Mouse (Mus musculus): ENCODE measurements at regions not wholly inside any gene's neighbourhood (a gene's known extent, or its start where the extent isn't known, plus 50 kb on each side); places are given as distances from the start of the nearest gene placed in this dataset.

DNA sequence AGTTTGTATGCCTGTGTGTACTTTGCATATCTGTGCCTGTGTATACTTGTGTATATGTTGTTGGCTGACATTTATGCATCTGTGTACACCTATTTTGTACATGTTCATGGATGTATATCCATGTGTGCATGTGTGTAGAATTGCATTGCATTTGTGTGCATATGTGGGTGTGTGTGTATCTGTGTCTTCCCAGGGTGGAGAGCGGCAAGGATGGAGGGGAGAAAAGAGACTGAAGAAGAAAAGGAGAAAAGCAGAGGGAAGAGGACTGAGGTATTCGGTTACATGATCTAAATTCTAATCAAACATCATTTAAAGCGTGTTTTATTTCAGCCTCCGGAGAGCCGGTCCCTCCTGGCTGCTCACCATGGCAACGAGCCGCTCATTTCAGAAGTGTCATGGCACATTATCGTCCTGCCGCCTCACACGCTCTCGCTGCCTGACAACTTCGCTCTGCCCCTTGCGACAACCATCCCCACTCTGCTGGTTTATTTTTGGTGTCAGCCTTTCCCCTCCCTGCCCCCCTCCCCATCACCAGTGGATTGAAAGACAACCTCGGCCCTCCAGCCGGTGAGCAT lies 58.6 kb downstream of the Mrm1 start:
- Histone ChIP-seq H3K4me3 (replicated peaks) (no peak overlapping the region), H3K36me3 (no peaks in the 10 kb centered on the region), H3K27me3 (peaks cover 23% of the 10 kb centered on the region), H3K9me3 (replicated peaks) (no peaks in the 10 kb centered on the region), H3K4me1 (peaks cover 17% of the 10 kb centered on the region), H3K9ac (no peak overlapping the region), H3K4me2 (replicated peaks) (0 out of 2 replicates have a peak overlapping the region, but pooled peaks have one; percentile 6), H3K27ac (replicated peaks) (no peak overlapping the region)
- ATAC-seq (ENCODE audit: insufficient number of reproducible peaks, low FRiP score, low TSS enrichment, low read depth): no peak
- 18% methylated on average over 15 of the region's 15 CpGs for WGBS

DNA sequence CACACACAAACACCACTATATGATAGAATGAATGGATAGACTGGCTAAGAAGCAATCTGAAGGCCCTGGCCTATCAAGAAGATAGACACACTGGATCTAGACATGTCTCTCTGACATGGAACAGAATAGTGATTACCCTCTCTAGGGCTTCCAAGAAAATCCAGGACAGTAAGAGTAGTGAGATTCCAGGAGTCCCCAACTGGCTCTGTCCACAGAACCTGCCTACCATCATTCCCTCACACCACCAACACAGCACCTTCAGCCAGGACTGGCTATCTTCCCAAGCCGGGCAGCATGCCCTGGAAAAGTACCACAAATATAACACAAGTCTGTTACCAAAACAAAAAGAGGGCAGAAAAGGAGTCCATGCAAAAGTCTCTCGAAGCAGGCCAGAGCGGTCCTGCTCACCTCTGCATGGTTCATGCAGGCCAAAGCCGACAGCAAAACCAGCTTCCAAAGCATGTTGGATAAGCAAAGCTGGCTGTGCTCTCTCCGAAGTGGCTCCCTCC lies 59.8 kb downstream of the Mrm1 start:
- Histone ChIP-seq H3K4me3 (replicated peaks) (no peak overlapping the region), H3K4me1 (peaks cover 9% of the 10 kb centered on the region), H3K27ac (replicated peaks) (no peak overlapping the region), H3K9ac (no peak overlapping the region), H3K27me3 (peaks cover 16% of the 10 kb centered on the region), H3K4me2 (replicated peaks) (no peak overlapping the region), H3K9me3 (replicated peaks) (no peaks in the 10 kb centered on the region), H3K36me3 (no peaks in the 10 kb centered on the region)
- 85% methylated on average over 5 of the region's 5 CpGs for WGBS
- no peak for ATAC-seq (ENCODE audit: insufficient number of reproducible peaks, low FRiP score, low TSS enrichment, low read depth)

DNA sequence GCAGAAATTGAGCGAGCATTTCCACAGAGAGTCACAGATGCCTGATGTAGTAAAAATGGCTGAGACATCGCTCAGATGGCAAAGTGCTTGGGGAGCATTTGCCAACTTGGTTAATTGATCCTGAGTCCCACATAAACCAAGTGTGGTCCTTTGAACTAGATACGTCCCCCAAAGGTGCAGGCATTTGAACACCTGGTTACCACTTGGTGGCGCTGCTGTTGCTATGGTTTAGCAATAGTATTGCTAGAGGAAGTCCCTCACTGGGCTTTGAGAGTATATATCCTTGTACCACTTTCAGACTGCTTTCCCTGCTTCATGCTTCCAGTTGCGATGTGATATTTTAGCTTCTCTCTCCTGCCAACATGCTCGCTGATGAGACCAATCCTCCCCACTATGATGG lies 67.3 kb downstream of the Mrm1 start:
- ATAC-seq (ENCODE audit: insufficient number of reproducible peaks, low FRiP score, low TSS enrichment, low read depth): no peak
- WGBS: 75% methylated on average over 6 of the region's 6 CpGs
- Histone ChIP-seq H3K4me1 (no peaks in the 10 kb centered on the region), H3K27me3 (no peaks in the 10 kb centered on the region), H3K9me3 (replicated peaks) (no peaks in the 10 kb centered on the region), H3K36me3 (no peaks in the 10 kb centered on the region), H3K27ac (replicated peaks) (no peak overlapping the region), H3K9ac (no peak overlapping the region), H3K4me2 (replicated peaks) (no peak overlapping the region), H3K4me3 (replicated peaks) (no peak overlapping the region)

DNA sequence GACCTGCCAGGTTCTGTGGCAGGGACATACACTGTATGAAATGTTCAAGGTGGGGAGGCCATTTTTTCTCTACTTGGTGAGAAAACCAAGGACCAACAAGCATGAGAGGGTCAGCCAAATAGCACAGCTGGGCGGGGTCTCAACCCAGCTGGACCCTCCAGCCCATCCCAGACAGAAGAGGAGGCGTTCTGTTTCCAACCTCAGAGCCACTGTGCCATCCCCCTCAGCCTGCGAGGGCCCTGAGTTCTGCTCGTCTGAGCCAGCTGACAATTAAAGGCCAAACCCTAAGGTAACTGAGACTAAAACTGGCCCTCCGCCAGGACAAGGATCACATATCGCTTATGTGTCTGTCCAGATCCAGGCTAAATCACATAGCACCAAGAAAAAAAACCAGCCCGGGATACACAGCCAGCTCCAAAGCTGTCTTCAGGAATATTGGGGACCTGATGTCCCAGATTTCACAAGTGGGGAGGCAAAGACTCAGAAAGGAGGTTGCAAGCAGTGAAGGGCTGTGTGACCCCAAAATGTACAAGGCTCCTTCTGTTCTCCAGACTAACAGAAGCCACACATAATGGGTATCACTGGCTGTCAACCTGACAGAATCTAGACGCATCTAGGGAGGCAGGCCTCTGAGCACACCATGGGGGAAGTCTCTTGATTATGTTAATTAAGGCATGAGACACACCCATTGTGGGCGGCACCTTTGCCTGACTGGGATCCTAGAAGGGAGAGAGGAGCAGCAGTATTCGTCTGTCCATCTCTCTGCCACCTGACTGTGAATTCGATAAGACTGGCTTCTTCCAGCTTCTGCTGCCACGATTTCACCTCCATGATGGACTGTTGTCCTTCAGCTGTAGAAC lies 69.6 kb downstream of the Mrm1 start:
- Histone ChIP-seq H3K4me1 (no peaks in the 10 kb centered on the region), H3K4me3 (replicated peaks) (no peak overlapping the region), H3K9me3 (replicated peaks) (no peaks in the 10 kb centered on the region), H3K36me3 (no peaks in the 10 kb centered on the region), H3K9ac (no peak overlapping the region), H3K27me3 (no peaks in the 10 kb centered on the region), H3K27ac (replicated peaks) (no peak overlapping the region), H3K4me2 (replicated peaks) (no peak overlapping the region)
- no peak; the same call in 1 of the 2 replicates for ATAC-seq (ENCODE audit: insufficient number of reproducible peaks, low FRiP score, low TSS enrichment, low read depth)
- WGBS: 26% methylated on average over 12 of the region's 12 CpGs

DNA sequence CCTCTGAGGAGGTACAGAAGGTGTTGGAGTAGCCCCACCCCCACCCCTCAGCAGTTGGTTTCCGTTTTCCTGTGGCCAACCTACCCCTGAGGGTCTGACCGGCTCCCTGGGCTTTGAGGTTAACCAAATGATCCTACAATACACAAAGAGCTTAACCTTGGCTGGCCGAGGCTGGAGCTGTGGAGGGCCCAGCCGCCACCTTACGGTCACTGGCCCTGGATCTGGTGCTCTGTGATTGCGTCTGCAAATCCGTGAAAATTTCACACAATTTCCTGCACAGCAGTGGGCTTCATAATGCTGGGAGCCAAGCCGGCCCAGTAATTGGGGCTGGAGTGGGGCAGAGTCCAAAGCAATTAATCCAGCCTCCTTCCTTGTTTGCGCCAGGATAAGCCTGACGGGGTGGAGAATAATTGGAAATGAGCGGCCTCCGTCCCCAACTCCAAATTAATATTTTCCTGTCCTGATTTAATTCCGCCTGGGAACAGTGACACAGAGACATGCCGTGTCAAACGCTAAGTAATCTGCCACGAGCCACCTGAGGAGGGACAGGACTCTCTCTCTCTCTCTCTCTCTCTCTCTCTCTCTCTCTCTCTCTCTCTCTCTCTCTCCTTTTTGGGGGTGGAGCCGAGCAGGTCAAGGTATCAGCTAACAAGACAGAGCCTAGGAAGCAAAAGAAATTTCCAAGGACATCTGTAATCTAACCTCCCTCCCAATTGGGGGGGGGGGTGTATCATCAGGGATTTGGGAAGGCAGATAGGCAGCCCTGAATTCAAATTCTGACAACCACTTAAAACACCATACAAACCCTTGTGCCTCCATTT lies 80.3 kb downstream of the Mrm1 start:
- no peak overlapping the region for H3K9ac ChIP-seq
- H3K4me2 ChIP-seq (replicated peaks): no peak overlapping the region
- H3K27ac ChIP-seq (replicated peaks): no peak overlapping the region
- WGBS: 8% methylated on average over 17 of the region's 17 CpGs
- no peak overlapping the region for H3K4me3 ChIP-seq (replicated peaks)
- no peaks in the 10 kb centered on the region for H3K36me3 ChIP-seq
- no peaks in the 10 kb centered on the region for H3K4me1 ChIP-seq
- ATAC-seq (ENCODE audit: insufficient number of reproducible peaks, low FRiP score, low TSS enrichment, low read depth): no peak
- H3K9me3 ChIP-seq (replicated peaks): no peaks in the 10 kb centered on the region
- H3K27me3 ChIP-seq: 0 out of 2 replicates have a peak, but pooled peaks cover 3% of the 10 kb centered on the region

DNA sequence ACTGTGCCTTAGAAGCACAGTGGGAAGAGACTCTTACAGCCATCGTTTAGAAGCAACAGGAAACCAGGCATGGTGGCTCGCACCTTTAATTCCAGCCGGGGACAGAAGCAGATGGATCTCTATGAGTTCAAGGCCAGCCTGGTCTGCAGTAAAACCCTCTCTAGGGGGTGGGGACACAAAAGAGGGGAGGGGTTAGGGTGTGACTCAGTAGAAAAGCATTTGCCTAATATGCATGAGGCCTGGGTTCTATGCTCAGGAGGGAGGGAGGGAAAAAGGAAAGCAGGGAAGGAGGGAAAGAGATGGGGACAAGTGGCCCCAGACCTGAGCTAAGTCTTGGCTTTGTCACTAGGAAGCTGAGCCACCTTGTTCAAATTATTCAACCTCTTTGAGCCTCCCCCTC lies 81.2 kb downstream of the Mrm1 start:
- Histone ChIP-seq H3K9ac (no peak overlapping the region), H3K4me1 (no peaks in the 10 kb centered on the region), H3K36me3 (no peaks in the 10 kb centered on the region), H3K27ac (replicated peaks) (no peak overlapping the region), H3K27me3 (0 out of 2 replicates have a peak, but pooled peaks cover 2% of the 10 kb centered on the region), H3K4me3 (replicated peaks) (no peak overlapping the region), H3K9me3 (replicated peaks) (no peaks in the 10 kb centered on the region), H3K4me2 (replicated peaks) (no peak overlapping the region)
- ATAC-seq (ENCODE audit: insufficient number of reproducible peaks, low FRiP score, low TSS enrichment, low read depth): no peak
- WGBS: 66% methylated on average over 3 of the region's 3 CpGs

DNA sequence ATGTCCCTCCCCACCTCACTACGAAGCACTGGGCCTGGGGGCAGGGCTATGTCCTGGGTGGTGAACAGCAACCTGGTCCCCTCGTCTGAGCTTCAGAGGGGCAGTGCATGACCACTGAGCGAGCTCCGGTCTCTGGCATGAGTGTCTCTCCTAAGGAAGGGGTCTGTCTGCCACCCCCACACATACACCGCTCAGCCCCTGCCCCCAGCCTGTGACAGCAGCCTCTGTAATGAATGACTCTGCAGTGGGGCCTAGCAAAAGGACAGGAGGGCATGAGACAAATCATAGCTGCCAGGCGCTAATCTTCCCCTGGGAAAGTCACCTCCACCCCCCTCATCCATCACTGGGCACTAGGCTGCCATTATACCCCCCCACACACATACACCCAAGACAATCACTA lies 87.4 kb downstream of the Mrm1 start:
- WGBS: 77% methylated on average over 6 of the region's 6 CpGs
- H3K4me2 ChIP-seq (replicated peaks): no peak overlapping the region
- no peaks in the 10 kb centered on the region for H3K36me3 ChIP-seq
- H3K27ac ChIP-seq (replicated peaks): no peak overlapping the region
- no peak for ATAC-seq (ENCODE audit: insufficient number of reproducible peaks, low FRiP score, low TSS enrichment, low read depth)
- no peak overlapping the region for H3K4me3 ChIP-seq (replicated peaks)
- peaks cover 2% of the 10 kb centered on the region; the same call in 1 of the 2 replicates for H3K27me3 ChIP-seq
- H3K9me3 ChIP-seq (replicated peaks): no peaks in the 10 kb centered on the region
- no peak overlapping the region for H3K9ac ChIP-seq
- no peaks in the 10 kb centered on the region for H3K4me1 ChIP-seq

DNA sequence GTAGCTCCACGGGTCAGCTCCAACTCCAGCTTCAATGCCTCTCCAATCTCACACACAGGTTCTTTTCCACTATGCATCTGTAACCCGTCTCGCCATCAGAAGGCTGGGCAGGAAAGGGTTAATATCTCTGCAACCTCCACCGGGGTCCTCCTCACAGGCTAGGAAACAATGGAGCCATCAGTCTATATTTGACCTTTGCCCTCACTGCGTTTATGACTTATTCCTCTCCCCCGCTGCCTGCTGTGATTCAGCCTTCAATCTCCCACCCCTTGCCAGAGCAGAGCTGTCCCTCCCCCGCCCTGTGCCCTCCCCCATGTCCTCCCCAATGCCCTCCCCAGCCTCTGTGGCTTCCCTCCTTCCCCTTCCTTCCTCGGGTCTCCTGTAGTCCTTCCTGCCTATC lies 89.1 kb downstream of the Mrm1 start:
- H3K27ac ChIP-seq (replicated peaks): no peak overlapping the region
- H3K4me3 ChIP-seq (replicated peaks): no peak overlapping the region
- H3K4me1 ChIP-seq: no peaks in the 10 kb centered on the region
- WGBS: 28% methylated on average over 8 of the region's 8 CpGs
- no peaks in the 10 kb centered on the region for H3K9me3 ChIP-seq (replicated peaks)
- no peak for ATAC-seq (ENCODE audit: insufficient number of reproducible peaks, low FRiP score, low TSS enrichment, low read depth)
- H3K9ac ChIP-seq: no peak overlapping the region
- no peak overlapping the region for H3K4me2 ChIP-seq (replicated peaks)
- H3K36me3 ChIP-seq: no peaks in the 10 kb centered on the region
- peaks cover 2% of the 10 kb centered on the region; the same call in 1 of the 2 replicates for H3K27me3 ChIP-seq

DNA sequence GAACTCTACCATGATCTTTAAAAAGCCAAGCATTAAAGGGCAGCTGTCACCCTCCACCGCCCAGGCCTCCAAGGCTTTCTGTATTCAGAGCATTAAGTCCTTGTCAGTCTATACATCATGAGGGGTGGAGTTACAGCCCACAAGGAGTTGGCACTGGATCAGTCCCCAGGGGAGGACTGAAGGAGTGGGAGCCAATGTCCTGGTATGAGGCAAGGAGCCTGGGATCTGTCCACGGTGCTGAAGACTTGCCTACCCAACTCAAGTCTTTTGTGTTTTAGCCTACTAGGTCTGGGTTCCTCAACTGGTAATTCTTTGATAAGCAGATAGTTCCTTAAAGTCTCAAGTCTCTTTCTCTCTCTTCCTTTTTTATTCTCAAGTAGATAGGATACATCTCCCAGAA lies 90.1 kb downstream of the Mrm1 start:
- Histone ChIP-seq H3K4me3 (replicated peaks) (no peak overlapping the region), H3K27me3 (peaks cover 11% of the 10 kb centered on the region; the same call in 1 of the 2 replicates), H3K9ac (no peak overlapping the region), H3K4me1 (no peaks in the 10 kb centered on the region), H3K9me3 (replicated peaks) (no peaks in the 10 kb centered on the region), H3K27ac (replicated peaks) (no peak overlapping the region), H3K4me2 (replicated peaks) (no peak overlapping the region), H3K36me3 (no peaks in the 10 kb centered on the region)
- 11% methylated on average over 2 of the region's 2 CpGs for WGBS
- ATAC-seq (ENCODE audit: insufficient number of reproducible peaks, low FRiP score, low TSS enrichment, low read depth): no peak; the same call in 1 of the 2 replicates

DNA sequence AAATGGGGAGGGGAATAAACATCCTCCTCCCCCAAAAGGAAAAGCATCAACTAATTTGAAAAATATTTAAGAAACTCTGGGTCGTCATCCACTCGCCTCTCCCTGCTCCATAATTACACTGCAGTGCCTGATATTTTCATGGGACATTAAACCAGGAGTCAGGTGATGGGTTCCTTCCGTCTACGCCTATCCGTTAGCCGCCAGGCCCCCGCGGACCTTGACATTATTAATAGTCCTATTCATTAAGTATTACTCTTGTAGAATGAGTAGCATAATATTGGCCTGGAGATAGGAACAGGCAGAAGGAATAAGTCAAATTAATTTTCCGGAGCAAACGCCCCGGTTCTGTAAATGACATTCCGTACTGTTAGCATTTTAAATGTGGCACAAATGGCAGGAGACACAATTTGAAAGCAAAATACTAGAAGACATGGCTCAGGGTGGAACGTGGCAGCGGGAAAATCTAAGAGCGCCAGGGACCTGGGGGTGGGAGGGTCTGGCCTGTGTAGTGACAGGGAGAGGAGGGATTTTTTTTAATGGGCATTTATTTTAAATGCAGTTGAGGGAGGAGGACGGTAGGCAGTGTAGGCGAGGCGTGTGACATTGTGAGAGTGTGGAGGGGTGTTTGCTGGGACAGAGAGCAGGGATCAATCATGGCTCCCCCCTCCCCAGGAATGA lies 93.2 kb downstream of the Mrm1 start:
- Histone ChIP-seq H3K36me3 (no peaks in the 10 kb centered on the region), H3K9me3 (replicated peaks) (no peaks in the 10 kb centered on the region), H3K27me3 (peaks cover 25% of the 10 kb centered on the region), H3K27ac (replicated peaks) (no peak overlapping the region), H3K4me3 (replicated peaks) (no peak overlapping the region), H3K4me2 (replicated peaks) (no peak overlapping the region), H3K4me1 (no peaks in the 10 kb centered on the region), H3K9ac (no peak overlapping the region)
- WGBS: 73% methylated on average over 18 of the region's 18 CpGs
- ATAC-seq (ENCODE audit: insufficient number of reproducible peaks, low FRiP score, low TSS enrichment, low read depth): no peak
